Mouse (Mus musculus) heart, embryonic 15.5 days (tissue): ENCODE measurements around the gene Lbx1. TPM values are rescaled to one million over a fixed set of nuclear protein-coding genes. Genes with fewer than 3 reads are reported as not detected.
A peak's percentile ranks its signal among the peaks of the same experiment; 100 is the strongest.

Experiments
- ATAC-seq: fragments of 200-750 bp; cut with Nextera tagmentation; replicated peaks from 2 replicates; pipeline ENCODE4 v1.8.0; 2017; ENCODE audit warnings: low read depth, moderate TSS enrichment; ENCODE audit not compliant: insufficient number of reproducible peaks, insufficient read depth, low FRiP score
- H3K27ac ChIP-seq: fragments of 300-500 bp; sonication (generic); 2 replicates; pipeline ENCODE4 v1.5.1; 2015; ENCODE audit warnings: mild to moderate bottlenecking, inconsistent platforms
- H3K27me3 ChIP-seq: fragments of 300-500 bp; sonication (generic); 2 replicates; pipeline ENCODE4 v1.6.1; 2015; ENCODE audit warnings: inconsistent platforms
- H3K36me3 ChIP-seq: fragments of 300-500 bp; sonication (generic); 2 replicates; pipeline ENCODE4 v1.6.1; 2015; ENCODE audit warnings: mild to moderate bottlenecking, inconsistent platforms
- H3K4me1 ChIP-seq: fragments of 300-500 bp; sonication (generic); replicated peaks from 2 replicates; pipeline ENCODE4 v1.6.1; 2015; ENCODE audit warnings: inconsistent platforms
- H3K4me2 ChIP-seq: fragments of 300-500 bp; sonication (generic); 2 replicates; pipeline ENCODE4 v1.6.1; 2015; ENCODE audit warnings: inconsistent platforms, mild to moderate bottlenecking, moderate library complexity
- H3K4me3 ChIP-seq: fragments of 300-500 bp; sonication (generic); 2 replicates; pipeline ENCODE4 v1.5.1; 2015; ENCODE audit warnings: mild to moderate bottlenecking, inconsistent platforms
- H3K9ac ChIP-seq: fragments of 300-500 bp; sonication (generic); 2 replicates; pipeline ENCODE4 v1.6.1; 2015; ENCODE audit warnings: mild to moderate bottlenecking, inconsistent platforms
- H3K9me3 ChIP-seq: fragments of 300-500 bp; sonication (generic); replicated peaks from 2 replicates; pipeline ENCODE4 v1.6.1; 2016; ENCODE audit warnings: inconsistent platforms
- WGBS: fragments of 180-500 bp; shearing (Covaris S2); methylation state at CpG from one replicate; pipeline ENCODE4 v1.1.7; 2015; ENCODE audit warnings: mixed read lengths; 5-methylcytosine and 5-hydroxymethylcytosine counted together
- polyA plus RNA-seq: library from polyadenylated mRNA; unstranded; fragments of >200 nt; fragmentation: Nextera tagmentation; extraction: Ambion mirVana; gene quantifications from 2 replicates; pipeline ENCODE4 v1.2.1, GENCODE M21; 2015

The Lbx1 gene
- polyA plus RNA-seq, 1 experiment from 2014 or later: not detected

DNA sequence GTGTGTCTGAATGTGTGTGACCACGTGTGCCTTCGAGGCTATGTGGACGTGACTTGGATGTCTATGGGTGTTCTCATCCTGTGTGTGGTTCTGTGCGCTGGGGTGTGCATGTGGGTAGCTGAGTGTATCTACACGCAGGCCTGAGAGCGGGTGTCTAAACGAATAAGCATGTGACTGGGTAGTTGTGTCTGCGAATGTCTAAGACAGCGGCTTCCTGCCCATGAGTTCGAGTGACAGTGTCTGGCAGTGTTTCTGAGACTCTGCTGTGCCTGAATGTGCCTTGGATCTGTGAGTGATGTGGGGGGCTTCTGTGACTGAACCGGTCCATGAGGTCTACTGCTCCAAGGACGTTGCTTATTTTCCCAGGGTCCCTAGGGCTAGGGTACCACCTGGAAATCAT is 10.5 kb downstream of the Lbx1 start:
- Histone ChIP-seq H3K9ac (no peak overlapping the region), H3K36me3 (no peaks in the 10 kb centered on the region), H3K4me3 (no peak overlapping the region), H3K27me3 (peaks cover 89% of the 10 kb centered on the region), H3K4me1 (peaks cover 26% of the 10 kb centered on the region), H3K4me2 (no peak overlapping the region), H3K27ac (no peak overlapping the region), H3K9me3 (no peaks in the 10 kb centered on the region)
- 3% methylated on average over 12 of the region's 12 CpGs for WGBS
- no peak for ATAC-seq

DNA sequence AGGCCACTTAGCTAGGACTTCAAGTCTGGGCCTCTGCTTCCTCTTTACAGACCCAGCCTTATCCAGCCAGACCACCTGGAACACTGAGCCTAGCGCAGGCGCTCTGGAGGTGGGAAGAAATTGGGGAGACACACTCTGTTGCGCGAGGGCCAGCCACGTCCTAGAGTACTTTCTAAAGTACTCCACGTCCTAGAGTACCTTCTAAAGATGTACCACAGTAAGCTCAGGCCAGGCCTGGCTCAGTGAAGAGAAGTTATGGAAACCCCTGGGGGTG is 11.4 kb downstream of the Lbx1 start:
- H3K4me1 ChIP-seq: peaks cover 17% of the 10 kb centered on the region
- 4% methylated on average over 6 of the region's 6 CpGs for WGBS
- H3K4me2 ChIP-seq: peak overlapping the region; percentile 57
- no peaks in the 10 kb centered on the region for H3K9me3 ChIP-seq
- peaks cover 87% of the 10 kb centered on the region for H3K27me3 ChIP-seq
- H3K9ac ChIP-seq: no peak overlapping the region
- H3K4me3 ChIP-seq: peak overlapping the region; percentile 36
- no peak for ATAC-seq
- no peak overlapping the region for H3K27ac ChIP-seq
- no peaks in the 10 kb centered on the region for H3K36me3 ChIP-seq

DNA sequence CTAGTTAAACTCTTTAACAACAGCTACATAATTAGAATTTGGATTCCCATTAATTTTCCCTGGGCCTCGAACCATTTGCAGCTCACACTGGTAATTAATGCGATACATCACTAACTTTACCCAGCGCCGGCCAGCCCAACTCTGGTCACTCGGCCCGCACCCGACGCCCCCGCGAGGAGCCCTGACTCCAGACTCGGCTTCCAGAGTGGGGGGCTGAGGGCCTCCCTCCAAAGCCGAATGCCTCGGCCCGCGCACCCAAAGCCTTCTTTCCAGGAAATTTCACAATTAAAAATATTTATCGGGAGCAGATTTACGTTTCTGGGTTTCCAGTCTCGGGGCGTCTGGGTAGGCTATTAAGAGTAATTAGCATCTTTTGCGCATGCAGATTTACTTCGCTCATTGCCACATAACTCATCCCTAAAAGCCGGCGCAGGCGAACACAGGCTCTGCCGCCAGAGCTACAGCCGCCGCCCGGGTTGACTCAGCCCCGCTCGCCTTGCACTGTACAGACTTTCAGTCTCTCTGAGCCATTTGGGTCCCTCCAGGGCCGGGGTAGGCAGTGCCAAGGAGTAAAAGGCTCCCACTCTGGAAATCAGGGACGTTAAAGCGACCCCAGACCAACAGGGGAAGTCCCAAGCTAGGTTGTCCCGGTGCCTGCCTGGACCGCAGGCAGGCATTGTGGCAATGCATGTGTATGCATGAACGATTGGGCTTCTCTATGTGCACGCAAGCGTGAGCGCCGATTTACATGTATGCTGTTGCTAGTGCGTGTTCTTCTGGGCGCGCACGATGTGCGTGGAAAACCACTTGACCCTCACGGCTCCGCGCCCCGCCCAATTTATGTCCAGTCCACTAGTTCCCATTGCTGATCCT is 12.0 kb downstream of the Lbx1 start:
- 3% methylated on average over 49 of the region's 49 CpGs for WGBS
- Histone ChIP-seq H3K27ac (no peak overlapping the region), H3K4me2 (peak overlapping the region; percentile 57), H3K9ac (no peak overlapping the region), H3K4me1 (peaks cover 15% of the 10 kb centered on the region), H3K4me3 (peak overlapping the region; percentile 36), H3K36me3 (no peaks in the 10 kb centered on the region), H3K9me3 (no peaks in the 10 kb centered on the region), H3K27me3 (peaks cover 85% of the 10 kb centered on the region)
- no peak for ATAC-seq

DNA sequence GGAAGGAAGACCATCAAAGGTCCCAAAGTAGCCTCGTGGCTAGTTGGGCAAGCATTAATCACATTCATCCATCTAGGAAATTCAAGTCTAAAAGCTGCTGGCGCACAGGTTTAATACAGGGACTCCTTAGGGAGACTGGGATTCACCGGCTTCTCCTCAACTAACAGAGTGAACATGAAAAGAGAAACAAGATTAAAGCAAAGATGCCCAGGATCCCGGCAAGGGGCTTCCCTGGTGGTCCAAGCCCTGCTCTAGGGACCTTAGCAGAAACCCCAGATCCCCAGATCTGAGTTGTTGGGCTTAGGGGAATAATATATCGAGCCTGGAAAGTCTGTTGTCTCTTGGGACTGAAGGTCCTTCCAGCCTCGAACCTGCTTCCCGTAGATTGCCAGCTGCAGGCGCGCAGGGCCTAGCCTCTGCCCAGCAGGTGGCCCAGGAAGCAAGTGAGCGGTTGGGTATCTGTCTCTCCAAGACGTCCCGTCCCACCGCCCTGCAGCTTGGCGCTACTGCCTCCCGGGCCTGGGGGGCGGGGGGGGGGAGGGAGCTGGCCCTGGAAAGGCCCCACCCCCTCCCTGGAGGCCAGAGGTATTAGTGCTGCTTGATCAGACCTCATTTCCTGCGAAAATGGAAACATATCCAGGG is 13.3 kb downstream of the Lbx1 start:
- 8% methylated on average over 15 of the region's 17 CpGs for WGBS
- Histone ChIP-seq H3K9me3 (no peaks in the 10 kb centered on the region), H3K4me3 (no peak overlapping the region), H3K4me1 (peaks cover 15% of the 10 kb centered on the region), H3K27me3 (peaks cover 82% of the 10 kb centered on the region), H3K36me3 (no peaks in the 10 kb centered on the region), H3K9ac (no peak overlapping the region), H3K4me2 (no peak overlapping the region), H3K27ac (no peak overlapping the region)
- ATAC-seq: no peak

DNA sequence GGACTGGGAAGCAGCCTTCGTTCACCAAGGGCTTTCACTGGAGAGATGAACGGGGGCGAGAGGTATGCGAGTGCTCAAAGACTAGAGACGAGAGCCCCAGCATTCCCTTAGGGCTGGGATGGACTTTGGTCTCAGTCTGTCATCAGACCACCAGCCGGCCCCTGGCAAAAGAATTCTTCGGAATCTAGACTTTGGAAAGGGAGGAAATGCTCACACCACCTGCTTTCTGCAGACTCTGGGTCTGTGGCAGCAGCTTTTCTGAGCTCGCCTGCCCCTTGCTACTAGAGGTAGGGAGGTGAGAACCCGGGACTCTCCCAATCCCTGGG is 14.2 kb downstream of the Lbx1 start:
- H3K27ac ChIP-seq: no peak overlapping the region
- peaks cover 76% of the 10 kb centered on the region for H3K27me3 ChIP-seq
- 1% methylated on average over 9 of the region's 9 CpGs for WGBS
- H3K9ac ChIP-seq: no peak overlapping the region
- H3K36me3 ChIP-seq: no peaks in the 10 kb centered on the region
- H3K4me2 ChIP-seq: peak overlapping the region; percentile 69
- H3K9me3 ChIP-seq: no peaks in the 10 kb centered on the region
- no peak for ATAC-seq
- H3K4me3 ChIP-seq: peak overlapping the region; percentile 38
- peaks cover 15% of the 10 kb centered on the region for H3K4me1 ChIP-seq

DNA sequence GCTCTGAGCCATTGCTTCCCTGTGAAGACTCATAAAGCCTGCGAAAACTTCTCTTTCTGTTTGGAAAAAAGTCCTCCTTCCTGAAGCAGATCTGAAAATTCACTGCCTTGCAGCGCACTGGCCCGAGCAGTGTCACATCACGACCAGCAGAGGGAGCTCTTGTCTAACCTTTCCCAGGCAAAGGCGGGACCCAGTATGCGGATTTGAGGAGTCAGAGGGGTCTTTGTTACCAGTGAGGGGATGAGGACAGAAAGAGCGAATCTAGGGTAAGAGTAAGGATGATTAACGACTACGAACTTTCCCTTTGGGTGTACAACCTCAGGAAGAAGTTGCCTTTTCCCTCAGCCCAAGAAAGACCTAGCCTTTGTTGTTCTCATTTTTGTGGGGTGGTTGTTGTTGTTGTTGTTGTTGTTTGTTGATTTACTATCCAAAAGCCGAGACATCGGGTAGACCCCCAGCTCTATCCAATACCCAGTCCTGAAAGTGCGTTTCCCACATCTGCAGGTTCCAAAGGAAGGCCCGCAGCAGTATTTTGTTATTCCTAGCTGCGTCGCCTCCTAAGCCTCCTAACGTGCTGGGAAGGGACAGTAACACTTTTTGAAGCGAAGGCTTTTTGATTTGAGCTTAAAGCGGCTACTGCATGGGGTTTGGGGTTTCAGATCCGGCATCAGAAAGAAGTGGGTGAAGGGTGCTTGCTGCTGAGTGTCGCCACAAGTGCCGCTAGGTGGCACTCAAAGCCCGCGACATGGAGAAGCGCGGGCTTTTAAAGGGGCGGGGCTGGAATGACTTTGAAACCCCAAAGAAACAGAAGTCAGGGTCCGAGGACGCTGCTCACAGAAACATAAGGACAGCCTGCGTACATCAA is 14.8 kb downstream of the Lbx1 start:
- peaks cover 15% of the 10 kb centered on the region for H3K4me1 ChIP-seq
- H3K9me3 ChIP-seq: no peaks in the 10 kb centered on the region
- H3K27me3 ChIP-seq: peaks cover 71% of the 10 kb centered on the region
- H3K4me3 ChIP-seq: peak overlapping the region; percentile 38
- ATAC-seq: peak; percentile 44; the same call in 1 of the 2 replicates
- H3K9ac ChIP-seq: peak overlapping the region; percentile 29; the same call in 1 of the 2 replicates
- no peak overlapping the region for H3K27ac ChIP-seq
- H3K36me3 ChIP-seq: no peaks in the 10 kb centered on the region
- peak overlapping the region; percentile 69 for H3K4me2 ChIP-seq
- WGBS: 2% methylated on average over 29 of the region's 29 CpGs

DNA sequence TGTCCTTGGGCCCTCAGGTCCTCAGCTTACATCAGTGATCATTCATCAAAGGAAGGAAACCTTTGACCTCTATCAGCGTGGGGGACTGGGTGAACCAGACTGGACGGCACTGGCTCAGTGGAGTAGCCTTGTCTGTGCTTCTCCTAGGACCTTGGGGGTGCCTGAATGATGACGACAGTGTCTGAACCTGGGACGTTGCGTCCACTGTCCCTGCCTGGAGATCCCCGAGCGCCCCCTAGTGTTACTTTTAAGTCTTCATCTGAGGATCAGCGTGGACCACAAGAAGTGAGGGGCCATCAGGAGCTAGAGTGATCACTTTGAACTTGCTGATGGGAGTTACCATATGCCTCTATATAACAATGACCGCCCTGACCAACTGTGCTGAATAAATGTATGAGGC is 19.4 kb downstream of the Lbx1 start:
- WGBS: 3% methylated on average over 9 of the region's 9 CpGs
- H3K4me1 ChIP-seq: peaks cover 5% of the 10 kb centered on the region
- H3K27me3 ChIP-seq: peaks cover 26% of the 10 kb centered on the region
- H3K4me3 ChIP-seq: no peak overlapping the region
- no peak overlapping the region for H3K4me2 ChIP-seq
- H3K9me3 ChIP-seq: no peaks in the 10 kb centered on the region
- no peak overlapping the region for H3K27ac ChIP-seq
- no peak overlapping the region for H3K9ac ChIP-seq
- peak; percentile 35; the same call in 1 of the 2 replicates for ATAC-seq
- no peaks in the 10 kb centered on the region for H3K36me3 ChIP-seq

DNA sequence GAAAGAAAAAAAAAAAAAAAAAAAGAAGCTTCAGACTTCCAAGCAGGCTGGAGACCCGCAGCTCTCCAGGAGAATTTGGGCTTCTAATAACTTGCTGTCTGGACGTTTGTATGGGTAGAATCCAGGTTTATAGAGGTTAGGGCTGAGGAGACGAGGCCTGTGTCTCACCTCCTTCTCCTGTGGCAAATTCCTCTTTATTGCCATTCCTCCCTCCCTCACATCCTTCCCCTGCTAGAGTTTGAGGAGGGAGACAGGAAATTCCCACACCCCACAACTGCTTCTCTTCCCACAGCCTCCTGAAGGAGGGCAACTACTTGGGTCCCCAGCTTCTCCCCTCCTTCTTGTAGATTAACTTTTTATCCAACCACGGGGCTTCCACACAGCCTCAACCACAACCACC is 20.2 kb downstream of the Lbx1 start:
- Histone ChIP-seq H3K4me2 (no peak overlapping the region), H3K4me1 (no peaks in the 10 kb centered on the region), H3K36me3 (no peaks in the 10 kb centered on the region), H3K27me3 (peaks cover 25% of the 10 kb centered on the region), H3K27ac (no peak overlapping the region), H3K9me3 (no peaks in the 10 kb centered on the region), H3K9ac (no peak overlapping the region), H3K4me3 (no peak overlapping the region)
- 59% methylated on average over 4 of the region's 4 CpGs for WGBS
- no peak for ATAC-seq

DNA sequence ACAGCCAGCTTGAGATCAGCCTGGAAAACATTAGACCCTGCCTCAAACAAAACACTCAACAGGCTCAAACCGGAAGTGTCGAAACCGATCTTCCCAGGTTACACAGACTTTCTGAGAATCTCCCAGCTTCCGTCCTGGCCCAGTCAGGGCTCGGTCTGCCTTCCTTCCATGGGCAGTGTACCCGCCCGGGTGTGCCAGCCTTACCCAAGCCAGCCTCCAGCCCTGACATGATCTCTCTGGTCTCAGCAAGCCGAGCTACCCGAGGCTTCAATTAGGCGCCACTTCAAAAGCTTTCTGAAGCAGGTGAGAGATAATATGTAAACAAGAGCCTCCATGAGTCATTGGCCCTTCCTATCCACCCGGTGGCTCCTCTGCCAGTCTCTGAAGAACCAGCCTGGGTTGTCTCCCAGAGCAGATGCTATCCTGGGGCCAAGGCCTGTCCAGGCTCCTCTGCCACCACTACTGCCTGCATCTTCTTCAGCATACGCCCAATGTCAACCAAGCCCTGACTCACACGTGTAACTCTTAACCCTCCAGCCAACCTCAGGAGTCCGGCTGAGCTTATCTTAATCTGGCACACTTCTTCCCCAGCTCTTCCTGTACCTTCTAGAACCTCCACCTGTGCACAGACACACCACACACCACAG is 25.7 kb downstream of the Lbx1 start:
- Histone ChIP-seq H3K4me2 (no peak overlapping the region), H3K27ac (no peak overlapping the region), H3K27me3 (peaks cover 12% of the 10 kb centered on the region; the same call in 1 of the 2 replicates), H3K4me3 (no peak overlapping the region), H3K9me3 (no peaks in the 10 kb centered on the region), H3K9ac (no peak overlapping the region), H3K36me3 (no peaks in the 10 kb centered on the region), H3K4me1 (peaks cover 13% of the 10 kb centered on the region)
- WGBS: 65% methylated on average over 14 of the region's 14 CpGs
- no peak for ATAC-seq

DNA sequence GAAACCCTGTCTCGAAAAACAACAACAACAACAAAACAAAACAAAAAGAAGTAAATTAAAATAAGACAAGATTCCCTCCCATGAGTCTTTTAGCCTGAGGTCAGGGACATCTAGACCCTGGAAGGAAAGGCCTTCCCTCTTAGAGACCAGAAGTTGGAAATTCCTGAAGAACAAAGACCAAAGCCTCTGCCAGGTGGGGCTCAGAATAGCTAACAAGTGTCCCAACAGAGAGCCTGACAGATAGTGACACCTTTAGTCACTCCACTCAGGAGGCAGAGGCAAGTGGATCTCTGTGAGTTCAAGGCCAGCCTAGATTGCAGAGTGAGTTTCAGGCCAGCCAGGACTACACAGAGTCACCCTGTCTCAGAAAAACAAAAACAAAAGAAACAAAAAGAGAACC is 26.4 kb downstream of the Lbx1 start:
- no peak overlapping the region for H3K27ac ChIP-seq
- H3K4me2 ChIP-seq: no peak overlapping the region
- no peak for ATAC-seq
- peaks cover 12% of the 10 kb centered on the region; the same call in 1 of the 2 replicates for H3K27me3 ChIP-seq
- no peak overlapping the region for H3K4me3 ChIP-seq
- peaks cover 13% of the 10 kb centered on the region for H3K4me1 ChIP-seq
- WGBS: 100% methylated on average over 1 of the region's 1 CpGs
- H3K9me3 ChIP-seq: no peaks in the 10 kb centered on the region
- H3K36me3 ChIP-seq: no peaks in the 10 kb centered on the region
- no peak overlapping the region for H3K9ac ChIP-seq
